Mouse (Mus musculus) MEL-GATA-1-ER (cell line): ENCODE results near the gene Rab40c.

Experiments
- DNase-seq: peaks from one replicate; pipeline ENCODE4 v3.0.0-alpha.2; 2012; ENCODE audit warnings: low read depth; ENCODE audit errors: extremely low read depth

Rab40c gene

GRCm38 (mm10) chr17:25919144-25919785, at the start of gene Rab40c:
TSS of gene Rab40c (minus strand) at chr17:25919727.
- no peak for DNase-seq

- DNase-seq: no peak
These were observed 48.6 kb upstream of the Rab40c start for GRCm38 (mm10) chr17:25968176-25968575.

- DNase-seq: no peak
These were observed 48.1 kb upstream of the Rab40c start for GRCm38 (mm10) chr17:25967652-25968051.

GRCm38 (mm10) chr17:25964271-25964670, 44.7 kb upstream of the Rab40c start:
- no peak for DNase-seq

- DNase-seq: no peak
These were observed 42.9 kb upstream of the Rab40c start for GRCm38 (mm10) chr17:25962413-25962905.

- peak; percentile 84 for DNase-seq
These were observed 42.0 kb upstream of the Rab40c start for GRCm38 (mm10) chr17:25961566-25961965.

GRCm38 (mm10) chr17:25959630-25960467, 40.3 kb upstream of the Rab40c start:
- DNase-seq: no peak

- DNase-seq: no peak
These were observed 39.4 kb upstream of the Rab40c start for GRCm38 (mm10) chr17:25958771-25959494.

GRCm38 (mm10) chr17:25957586-25958051, 38.1 kb upstream of the Rab40c start:
- no peak for DNase-seq

GRCm38 (mm10) chr17:25956631-25957030, 37.1 kb upstream of the Rab40c start:
- no peak for DNase-seq

GRCm38 (mm10) chr17:25956201-25956600, 36.7 kb upstream of the Rab40c start:
- no peak for DNase-seq

GRCm38 (mm10) chr17:25955736-25956135, 36.2 kb upstream of the Rab40c start:
- DNase-seq: no peak

- DNase-seq: no peak
These were observed 35.1 kb upstream of the Rab40c start for GRCm38 (mm10) chr17:25954671-25955070.

- no peak for DNase-seq
These were observed 33.6 kb upstream of the Rab40c start for GRCm38 (mm10) chr17:25953161-25953560.

GRCm38 (mm10) chr17:25951803-25952623, 32.5 kb upstream of the Rab40c start, which contains the start of gene A930017K11Rik:
TSS of gene A930017K11Rik (minus strand) at chr17:25952565.
- no peak for DNase-seq

- DNase-seq: no peak
These were observed 31.8 kb upstream of the Rab40c start for GRCm38 (mm10) chr17:25951225-25951802.

GRCm38 (mm10) chr17:25950706-25951105, 31.2 kb upstream of the Rab40c start:
- no peak for DNase-seq

GRCm38 (mm10) chr17:25949981-25950380, 30.5 kb upstream of the Rab40c start:
- DNase-seq: no peak

GRCm38 (mm10) chr17:25948051-25948450, 28.5 kb upstream of the Rab40c start:
- DNase-seq: no peak

GRCm38 (mm10) chr17:25947576-25947975, 28.0 kb upstream of the Rab40c start:
- no peak for DNase-seq
